Mouse (Mus musculus) kidney, adult 18-20 months (tissue): ENCODE measurements around the gene Klk1b3.
"Not testable (repeated sequence)": the region's sequence is repeated elsewhere in the genome, so short reads cannot be mapped to it uniquely, and the experiment has no call there.

ENCODE experiments used
- DNase-seq: peaks from one replicate; pipeline ENCODE4 v3.0.0; 2021

Gene Klk1b3

GRCm38 (mm10) chr7:44197891-44198290 is at the start of gene Klk1b3:
TSS of gene Klk1b3 (plus strand) at chr7:44198191.
- DNase-seq = no peak

GRCm38 (mm10) chr7:44179299-44180045 is 18.5 kb upstream of the Klk1b3 start:
- no peak for DNase-seq

- DNase-seq = not testable (repeated sequence)
Measured at GRCm38 (mm10) chr7:44186516-44186915, 11.5 kb upstream of the Klk1b3 start.

DNA sequence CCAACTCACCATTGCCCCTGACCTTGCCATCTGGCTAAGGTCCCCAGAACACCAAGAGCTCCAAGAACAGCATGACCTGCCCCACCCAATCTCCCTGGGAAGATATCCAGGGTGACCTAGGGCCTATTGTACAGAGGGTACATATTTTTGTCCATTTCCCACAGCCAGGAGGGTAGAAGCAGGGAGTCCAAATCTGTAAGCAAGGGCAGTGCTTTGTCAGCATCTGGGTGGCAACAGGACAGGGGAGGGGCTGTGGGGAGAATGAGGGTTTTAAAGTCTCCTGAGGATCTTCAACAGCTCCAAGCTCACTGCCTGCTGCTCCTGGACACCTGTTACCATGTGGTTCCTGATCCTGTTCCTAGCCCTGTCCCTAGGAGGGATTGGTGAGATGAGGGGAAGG is 10.1 kb upstream of the Klk1b3 start, which contains the start of gene Klk1b24:
TSS of gene Klk1b24 (plus strand) at position 301 of the 400 bp plus-strand sequence.
- not testable (repeated sequence) for DNase-seq

GRCm38 (mm10) chr7:44193466-44193865 is 4.5 kb upstream of the Klk1b3 start:
- not testable (repeated sequence) for DNase-seq

DNA sequence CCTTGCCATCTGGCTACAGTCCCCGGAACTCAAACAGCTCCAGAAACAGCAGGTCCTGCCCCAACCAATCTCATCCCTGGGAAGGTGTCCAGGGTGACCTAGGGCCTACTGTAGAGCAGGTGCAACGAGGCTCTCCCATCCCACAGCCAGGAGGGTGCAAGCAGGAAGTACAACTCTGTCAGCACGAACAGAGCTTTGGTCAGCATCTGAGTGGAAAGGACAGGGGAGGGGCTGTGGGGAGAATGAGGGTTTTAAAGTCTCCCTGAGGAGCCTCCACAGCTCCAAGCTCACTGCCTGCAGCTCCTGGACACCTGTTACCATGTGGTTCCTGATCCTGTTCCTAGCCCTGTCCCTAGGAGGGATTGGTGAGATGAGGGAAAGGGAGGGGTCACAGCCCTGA is 9.1 kb downstream of the Klk1b3 start, which contains the start of gene Klk1b4:
TSS of gene Klk1b4 (plus strand) at position 301 of the 400 bp plus-strand sequence.
- DNase-seq = not testable (repeated sequence)

- no peak for DNase-seq
Measured at GRCm38 (mm10) chr7:44208307-44208706, 10.3 kb downstream of the Klk1b3 start.

- no peak for DNase-seq
Measured at GRCm38 (mm10) chr7:44215645-44216044, 17.7 kb downstream of the Klk1b3 start, which contains the start of gene Klk1b5. TSS of gene Klk1b5 (plus strand) at chr7:44215945.

- not testable (repeated sequence) for DNase-seq
Measured at GRCm38 (mm10) chr7:44221601-44222000, 23.6 kb downstream of the Klk1b3 start.

- DNase-seq = not testable (repeated sequence)
Measured at GRCm38 (mm10) chr7:44222335-44222734, 24.3 kb downstream of the Klk1b3 start.

- DNase-seq = peak; percentile 59
Measured at GRCm38 (mm10) chr7:44225076-44225475, 27.1 kb downstream of the Klk1b3 start, which contains the start of gene Klk1. TSS of gene Klk1 (plus strand) at chr7:44225360.

DNA sequence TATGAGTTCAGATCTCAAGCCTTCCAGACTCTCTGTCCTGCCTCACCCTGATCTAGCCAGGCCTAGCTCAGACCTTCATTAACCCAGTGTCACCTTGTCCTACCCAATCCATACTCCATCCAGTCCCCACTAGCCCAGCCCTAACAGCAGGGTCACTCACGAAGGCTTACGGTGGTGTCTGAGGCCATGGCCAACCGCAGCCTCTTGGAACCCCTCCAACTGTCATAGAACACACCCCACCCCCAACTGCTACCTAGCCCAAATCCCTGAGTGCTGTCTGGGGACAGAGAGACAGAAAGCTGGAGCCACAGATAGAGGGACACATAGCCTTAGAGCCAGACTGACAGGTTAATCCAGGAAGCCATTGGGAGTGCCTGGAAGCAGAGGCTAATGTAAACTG is 37.9 kb downstream of the Klk1b3 start, which contains the start of gene Gm36864:
TSS of gene Gm36864 (plus strand) at position 269 of the 400 bp plus-strand sequence.
- DNase-seq = no peak

DNA sequence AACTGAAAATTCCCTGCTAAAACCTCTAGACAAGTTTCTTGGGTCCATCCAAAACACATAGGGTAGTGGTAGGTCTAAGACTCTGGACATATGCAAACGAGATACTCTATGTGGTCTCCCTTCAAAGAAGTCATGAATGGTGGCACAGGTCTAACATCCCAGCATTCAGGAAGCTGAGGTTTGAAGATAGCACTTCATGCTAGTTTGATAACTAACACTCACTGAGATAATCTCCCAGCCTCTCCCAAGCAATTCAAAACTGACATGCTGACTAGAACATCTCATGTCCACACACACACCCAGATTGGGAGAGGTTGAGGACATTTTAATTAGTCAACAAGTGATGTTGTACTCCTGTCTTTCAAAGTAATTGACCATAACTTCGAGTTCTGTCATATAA is 41.9 kb downstream of the Klk1b3 start:
- DNase-seq = no peak

- DNase-seq = no peak
Measured at GRCm38 (mm10) chr7:44240712-44241111, 42.7 kb downstream of the Klk1b3 start.

GRCm38 (mm10) chr7:44241163-44241562 is 43.2 kb downstream of the Klk1b3 start:
- DNase-seq = no peak

GRCm38 (mm10) chr7:44244080-44244479 is 46.1 kb downstream of the Klk1b3 start:
- no peak for DNase-seq

GRCm38 (mm10) chr7:44246055-44246983 is 48.3 kb downstream of the Klk1b3 start, which contains the start of the genes 1700028J19Rik and 2410002F23Rik:
TSS of gene 1700028J19Rik (minus strand) at chr7:44246695.
TSS of gene 2410002F23Rik (plus strand) at chr7:44246722.
- peak; percentile 95 for DNase-seq

DNA sequence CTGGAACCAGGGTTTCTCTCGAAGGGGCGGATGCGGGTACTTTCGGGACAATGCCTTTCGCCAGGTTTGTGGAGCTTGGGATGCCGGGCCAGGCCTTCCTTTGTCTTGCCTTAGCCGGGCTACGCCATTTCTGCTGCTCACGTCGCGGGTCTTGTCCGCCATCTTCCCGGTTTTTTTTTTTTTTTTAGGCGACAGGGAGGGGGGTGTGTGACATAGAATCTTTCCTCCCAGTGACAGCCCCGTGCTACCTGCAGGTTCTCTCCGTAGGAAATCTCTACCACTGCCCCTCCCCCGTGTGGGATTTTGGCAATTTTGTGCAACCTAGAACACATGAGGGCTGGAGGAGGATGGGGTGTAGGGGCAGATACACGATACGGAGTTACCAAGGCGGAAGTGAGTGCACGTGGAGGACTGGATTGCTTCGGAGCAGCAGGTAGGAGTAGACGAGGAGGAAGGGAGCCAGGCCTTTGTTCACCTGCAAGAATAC is 49.0 kb downstream of the Klk1b3 start:
- DNase-seq = no peak

DNA sequence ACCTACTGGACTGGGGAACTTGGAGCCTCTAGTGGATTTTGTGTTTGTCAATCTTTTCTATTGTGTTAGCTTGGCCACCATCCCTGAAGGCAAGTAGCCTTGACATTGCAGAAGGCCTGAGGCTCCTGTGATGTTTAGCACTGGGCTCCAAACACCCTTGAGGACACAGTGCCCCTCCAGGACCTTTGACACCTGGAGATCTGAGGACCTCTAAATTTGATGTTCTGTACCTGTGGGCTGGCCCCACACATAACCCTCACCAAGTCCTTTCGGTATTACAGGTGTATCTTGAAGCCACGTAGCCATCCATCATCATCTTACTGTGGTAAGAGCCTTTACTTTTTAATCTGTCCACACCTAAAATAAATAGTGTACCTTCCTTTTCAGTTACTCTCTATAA is 50.0 kb downstream of the Klk1b3 start:
- DNase-seq = no peak

GRCm38 (mm10) chr7:44249248-44249647 is 51.3 kb downstream of the Klk1b3 start:
- no peak for DNase-seq

GRCm38 (mm10) chr7:44250732-44251275 is 52.8 kb downstream of the Klk1b3 start:
- DNase-seq = not testable (repeated sequence)
